Mouse (Mus musculus) ES-E14 (cell line): ENCODE measurements around the gene Fbp2. TPM values are rescaled to one million over a fixed set of nuclear protein-coding genes. Genes with fewer than 3 reads are reported as not detected.
A peak's percentile ranks its signal among the peaks of the same experiment; 100 is the strongest.

Experiments
- DNase-seq: peaks from one replicate; pipeline ENCODE4 v3.0.0-alpha.2; 2013; ENCODE audit warnings: low read depth, low spot score
- H3K27ac ChIP-seq: 2 replicates; pipeline ENCODE4 v1.5.1; 2012; ENCODE audit warnings: low read depth, mild to moderate bottlenecking, low read length, moderate library complexity, mixed read lengths; ENCODE audit not compliant: poor library complexity, insufficient read depth, severe bottlenecking
- H3K36me3 ChIP-seq: 2 replicates; pipeline ENCODE4 v1.6.1; 2012; ENCODE audit warnings: mild to moderate bottlenecking, low read length, moderate library complexity, mixed read lengths; ENCODE audit not compliant: control insufficient read depth, poor library complexity, insufficient read depth, severe bottlenecking
- H3K4me1 ChIP-seq, 2 experiments: fragments of 150-350 bp in 1 of 2; sonication (generic) in 1 of 2; 2 replicates each; pipeline ENCODE4 v1.6.1; 2012; ENCODE audit warnings: low read length in 2 of 2, mild to moderate bottlenecking in 1 of 2, mixed read lengths in 1 of 2; ENCODE audit not compliant: control insufficient read depth in 2 of 2, insufficient read depth in 2 of 2, poor library complexity in 1 of 2
- H3K4me3 ChIP-seq, 2 experiments: fragments of 150-350 bp in 1 of 2; sonication (generic) in 1 of 2; 2 replicates each; pipeline ENCODE4 v1.5.1; 2012; ENCODE audit warnings: low read length in 2 of 2, low read depth in 1 of 2, mild to moderate bottlenecking in 1 of 2, mixed read lengths in 1 of 2; ENCODE audit not compliant: insufficient read depth in 1 of 2, poor library complexity in 1 of 2, severe bottlenecking in 1 of 2
- H3K9ac ChIP-seq: 2 replicates; pipeline ENCODE4 v1.6.1; 2012; ENCODE audit warnings: low read depth, mild to moderate bottlenecking, low read length, mixed read lengths; ENCODE audit not compliant: poor library complexity, insufficient read depth, severe bottlenecking
- H3K9me3 ChIP-seq: fragments of 150-350 bp; sonication (generic); 2 replicates; pipeline ENCODE4 v1.6.1; 2012; ENCODE audit warnings: low read depth, mild to moderate bottlenecking, low read length; ENCODE audit not compliant: control insufficient read depth, insufficient read depth
- CHD2 ChIP-seq: IDR thresholded peaks from 2 replicates; pipeline ENCODE4 v1.6.1; 2014; ENCODE audit warnings: mild to moderate bottlenecking, low read depth, low read length, inconsistent platforms
- HCFC1 ChIP-seq: IDR thresholded peaks from 2 replicates; pipeline ENCODE4 v1.6.1; 2012; ENCODE audit warnings: low read length, inconsistent platforms, borderline replicate concordance; ENCODE audit not compliant: insufficient read depth
- MAFK ChIP-seq: IDR thresholded peaks from 2 replicates; pipeline ENCODE4 v1.6.1; 2014; ENCODE audit warnings: mild to moderate bottlenecking, low read depth, low read length, inconsistent platforms; ENCODE audit not compliant: insufficient read depth
- ZC3H11A ChIP-seq: IDR thresholded peaks from 2 replicates; pipeline ENCODE4 v1.6.1; 2012; ENCODE audit warnings: low read depth, mild to moderate bottlenecking, inconsistent platforms, low read length, borderline replicate concordance
- ZNF384 ChIP-seq: IDR thresholded peaks from 2 replicates; pipeline ENCODE4 v1.6.1; 2012; ENCODE audit warnings: low read depth, low read length, inconsistent platforms
- in situ Hi-C, 2 experiments: fragments of 600-800 bp; cut with MboI; formaldehyde crosslinking; loops; one replicate each; pipeline ENCODE4 v1.15.1; 2025; ENCODE audit warnings: low sequenced_read_pairs in 2 of 2, inconsistent platforms in 1 of 2; ENCODE audit not compliant: unreplicated experiment in 2 of 2
- total RNA-seq: library from RNA; depleted of rRNA; stranded (reverse); fragments of 300-350 nt; gene quantifications from 2 replicates; pipeline ENCODE4 v1.2.3, GENCODE M21; 2012

The Fbp2 gene
- total RNA-seq, 1 experiment = 10.4 TPM

GRCm38 (mm10) chr13:62893044-62893842 is 35.0 kb upstream of the Fbp2 start:
- TF ChIP-seq HCFC1 (no peak), CHD2 (no peak), ZNF384 (no peak), MAFK (no peak)
- in situ Hi-C loops = no loop called here
- Histone ChIP-seq H3K9ac (no peak overlapping the region), H3K36me3 (no peaks in the 10 kb centered on the region), H3K9me3 (no peaks in the 10 kb centered on the region), H3K4me3 (no peak overlapping the region), H3K27ac (no peak overlapping the region), H3K4me1 (no peaks in the 10 kb centered on the region)
- DNase-seq = no peak

GRCm38 (mm10) chr13:62889311-62889710 is 31.1 kb upstream of the Fbp2 start:
- no peak for TF ChIP-seq MAFK
- no peak for TF ChIP-seq ZC3H11A
- no peak for TF ChIP-seq ZNF384
- TF ChIP-seq CHD2 = no peak
- TF ChIP-seq HCFC1 = no peak
- Histone ChIP-seq H3K4me3 (no peak overlapping the region), H3K36me3 (no peaks in the 10 kb centered on the region), H3K4me1 (peaks cover 2% of the 10 kb centered on the region in 2 experiments; a peak in 1 of 4 replicates), H3K9me3 (no peaks in the 10 kb centered on the region), H3K9ac (no peak overlapping the region), H3K27ac (no peak overlapping the region)
- DNase-seq = no peak
- in situ Hi-C loops = no loop called here

- no peaks in the 10 kb centered on the region for H3K36me3 ChIP-seq
- no peak within 1 kb of the TSS; the same call in 1 of the 2 replicates for H3K9ac ChIP-seq
- H3K4me1 ChIP-seq = peaks cover 2% of the 10 kb centered on the region in 2 experiments; a peak in 1 of 4 replicates
- no peak for TF ChIP-seq CHD2
- TF ChIP-seq ZNF384 = no peak
- no peak for TF ChIP-seq HCFC1
- TF ChIP-seq MAFK = no peak
- TF ChIP-seq ZC3H11A = no peak
- H3K4me3 ChIP-seq = peak within 1 kb of the TSS; percentile 54 to 60
- in situ Hi-C loops = no loop called here
- H3K27ac ChIP-seq = no peak within 1 kb of the TSS
- no peaks in the 10 kb centered on the region for H3K9me3 ChIP-seq
- no peak for DNase-seq
Observed at GRCm38 (mm10) chr13:62887712-62888441, 29.7 kb upstream of the Fbp2 start, which contains the start of gene Fbp1. Gene Fbp1 (minus strand): TSS chr13:62888282.

- in situ Hi-C loops = no loop called here
- DNase-seq = no peak
- Histone ChIP-seq H3K9me3 (no peaks in the 10 kb centered on the region), H3K9ac (no peak overlapping the region), H3K4me3 (no peak overlapping the region), H3K36me3 (no peaks in the 10 kb centered on the region), H3K27ac (no peak overlapping the region), H3K4me1 (peaks cover 2 to 8% of the 10 kb centered on the region in 2 experiments; a peak in 2 of 4 replicates)
- TF ChIP-seq ZC3H11A (no peak), MAFK (no peak), HCFC1 (no peak)
Observed at GRCm38 (mm10) chr13:62884536-62884935, 26.3 kb upstream of the Fbp2 start.

GRCm38 (mm10) chr13:62883925-62884324 is 25.7 kb upstream of the Fbp2 start:
- in situ Hi-C loops = no loop called here
- no peaks in the 10 kb centered on the region for H3K9me3 ChIP-seq
- TF ChIP-seq ZNF384 (no peak), HCFC1 (no peak), CHD2 (no peak), MAFK (no peak), ZC3H11A (no peak)
- H3K4me3 ChIP-seq = no peak overlapping the region
- H3K36me3 ChIP-seq = no peaks in the 10 kb centered on the region
- no peak for DNase-seq
- no peak overlapping the region for H3K9ac ChIP-seq
- H3K4me1 ChIP-seq = peaks cover 3 to 10% of the 10 kb centered on the region in 2 experiments; a peak in 3 of 4 replicates
- H3K27ac ChIP-seq = no peak overlapping the region
